24 mouse cellular contexts compared by ENCODE assay signal in the genomic region with DNA sequence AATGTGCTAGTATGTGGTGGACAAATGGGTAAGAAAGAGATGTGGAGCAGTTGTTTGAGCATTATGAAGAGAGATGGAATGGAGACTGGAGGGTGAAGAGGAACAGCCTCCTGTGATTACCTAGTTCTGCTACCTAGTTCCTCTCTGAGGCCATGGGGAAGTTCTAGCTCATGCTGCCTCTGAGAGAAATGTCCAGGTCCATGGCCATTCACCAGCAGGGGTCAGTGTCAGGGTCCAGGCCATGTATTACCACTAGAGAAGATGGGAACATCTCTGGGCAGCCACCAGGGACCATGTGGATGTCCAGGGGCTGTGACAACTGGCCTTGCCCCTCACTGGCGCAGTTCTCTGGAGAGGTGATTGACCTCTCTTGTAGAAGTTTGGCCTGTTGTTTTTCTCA. TPM values are rescaled to one million over a fixed set of nuclear protein-coding genes. Genes with fewer than 3 reads are reported as not detected.
DNase-seq lines count a peak whose midpoint lies in the region; ATAC-seq and TF ChIP-seq lines count a peak whose summit lies in the region.
"Had no signal": no experiment of that assay in that cellular context is flagged by ENCODE, and none has a peak within 500 bp of the region (broad histone marks: within the 10 kb centered on the region; RNA-seq: fewer than 3 reads in every experiment).

No protein-coding gene starts in this region.

- H3K36me3 ChIP-seq in intestine, postnatal 0 days (ENCODE audit: control insufficient read depth, insufficient read depth) = no peaks in the 10 kb centered on the region
- H3K36me3 ChIP-seq in intestine, embryonic 15.5 days = no peaks in the 10 kb centered on the region
- H3K36me3 ChIP-seq in lung, embryonic 14.5 days (ENCODE audit: insufficient read depth) = no peaks in the 10 kb centered on the region
- H3K36me3 ChIP-seq in stomach, postnatal 0 days (ENCODE audit: control insufficient read depth, insufficient read depth, low read length) = no peaks in the 10 kb centered on the region
- H3K36me3 ChIP-seq in kidney, embryonic 14.5 days (ENCODE audit: control insufficient read depth, insufficient read depth, low read length) = no peaks in the 10 kb centered on the region
- H3K36me3 ChIP-seq: heart, embryonic 13.5 days; hindbrain, embryonic 15.5 days; lung, embryonic 15.5 days; midbrain, embryonic 10.5 days; midbrain, embryonic 15.5 days had no signal

- ATAC-seq in intestine, postnatal 0 days = no peak
- no peak for ATAC-seq in intestine, embryonic 15.5 days
- ATAC-seq in lung, embryonic 14.5 days (ENCODE audit: insufficient read depth) = no peak
- ATAC-seq in megakaryocyte, adult 5-6 weeks (ENCODE audit: poor library complexity, severe bottlenecking) = peak; percentile 89
- no peak for ATAC-seq in stomach, postnatal 0 days (ENCODE audit: low FRiP score, low TSS enrichment)
- ATAC-seq in kidney, embryonic 14.5 days (ENCODE audit: low FRiP score, low TSS enrichment) = no peak
- ATAC-seq: forebrain, embryonic 14.5 days; midbrain, embryonic 15.5 days; Patski had no signal

- H3K27me3 ChIP-seq in intestine, postnatal 0 days (replicated peaks; ENCODE audit: control insufficient read depth, insufficient read depth, low read length) = no peaks in the 10 kb centered on the region
- H3K27me3 ChIP-seq in intestine, embryonic 15.5 days (replicated peaks) = no peaks in the 10 kb centered on the region
- no peaks in the 10 kb centered on the region for H3K27me3 ChIP-seq in lung, embryonic 14.5 days (ENCODE audit: insufficient read depth, low read length)
- no peaks in the 10 kb centered on the region for H3K27me3 ChIP-seq in stomach, postnatal 0 days (ENCODE audit: control insufficient read depth, insufficient read depth, low read length)
- H3K27me3 ChIP-seq in kidney, embryonic 14.5 days (ENCODE audit: control insufficient read depth, insufficient read depth, low read length) = no peaks in the 10 kb centered on the region
- H3K27me3 ChIP-seq: heart, embryonic 13.5 days; hindbrain, embryonic 15.5 days; lung, embryonic 15.5 days; midbrain, embryonic 15.5 days; Patski had no signal

- H3K9me3 ChIP-seq in intestine, postnatal 0 days (ENCODE audit: control insufficient read depth) = no peaks in the 10 kb centered on the region
- H3K9me3 ChIP-seq in intestine, embryonic 15.5 days = no peaks in the 10 kb centered on the region
- no peaks in the 10 kb centered on the region for H3K9me3 ChIP-seq in lung, embryonic 14.5 days (ENCODE audit: low read depth, low read length)
- H3K9me3 ChIP-seq in stomach, postnatal 0 days (ENCODE audit: control insufficient read depth, low read length) = no peaks in the 10 kb centered on the region
- H3K9me3 ChIP-seq in kidney, embryonic 14.5 days (ENCODE audit: control insufficient read depth, low read length) = no peaks in the 10 kb centered on the region
- H3K9me3 ChIP-seq: hindbrain, embryonic 15.5 days; lung, embryonic 15.5 days; midbrain, embryonic 15.5 days had no signal

- no peak overlapping the region for H3K9ac ChIP-seq in intestine, postnatal 0 days (ENCODE audit: low read depth, low read length)
- H3K9ac ChIP-seq in intestine, embryonic 15.5 days = no peak overlapping the region
- H3K9ac ChIP-seq in lung, embryonic 14.5 days = no peak overlapping the region
- no peak overlapping the region for H3K9ac ChIP-seq in stomach, postnatal 0 days (ENCODE audit: low read length)
- no peak overlapping the region for H3K9ac ChIP-seq in kidney, embryonic 14.5 days (ENCODE audit: low read depth, low read length)
- H3K9ac ChIP-seq: heart, embryonic 13.5 days; hindbrain, embryonic 15.5 days; lung, embryonic 15.5 days; midbrain, embryonic 15.5 days had no signal

- H3K4me1 ChIP-seq in intestine, postnatal 0 days (replicated peaks; ENCODE audit: control insufficient read depth, insufficient read depth, low read length) = no peaks in the 10 kb centered on the region
- no peaks in the 10 kb centered on the region for H3K4me1 ChIP-seq in intestine, embryonic 15.5 days (replicated peaks)
- H3K4me1 ChIP-seq in lung, embryonic 14.5 days (ENCODE audit: insufficient read depth) = no peaks in the 10 kb centered on the region
- H3K4me1 ChIP-seq in stomach, postnatal 0 days (replicated peaks; ENCODE audit: control insufficient read depth, insufficient read depth) = no peaks in the 10 kb centered on the region
- H3K4me1 ChIP-seq in kidney, embryonic 14.5 days (ENCODE audit: control insufficient read depth, insufficient read depth, low read length) = no peaks in the 10 kb centered on the region
- H3K4me1 ChIP-seq: heart, embryonic 13.5 days; hindbrain, embryonic 15.5 days; lung, embryonic 15.5 days; midbrain, embryonic 10.5 days; midbrain, embryonic 15.5 days had no signal

- no peak for TF ChIP-seq EP300 in stomach, postnatal 0 days (optimal IDR thresholded peaks at IDR 0.05)

- peak; percentile 14; the same call in 1 of the 2 replicates for TF ChIP-seq CTCF in intestine, postnatal 0 days (IDR thresholded peaks at IDR 0.05; ENCODE audit: low read depth)
- TF ChIP-seq CTCF in lung, embryonic 14.5 days (IDR thresholded peaks at IDR 0.05; ENCODE audit: low read depth) = 0 out of 2 replicates have a peak, but pooled peaks have one; percentile 3
- peak; percentile 10; the same call in 1 of the 2 replicates for TF ChIP-seq CTCF in stomach, postnatal 0 days (IDR thresholded peaks at IDR 0.05; ENCODE audit: low read depth)

- H3K4me2 ChIP-seq in intestine, postnatal 0 days (replicated peaks; ENCODE audit: low read depth) = no peak overlapping the region
- H3K4me2 ChIP-seq in intestine, embryonic 15.5 days (replicated peaks) = no peak overlapping the region
- no peak overlapping the region for H3K4me2 ChIP-seq in lung, embryonic 14.5 days
- H3K4me2 ChIP-seq in stomach, postnatal 0 days (replicated peaks; ENCODE audit: low read depth) = no peak overlapping the region
- no peak overlapping the region for H3K4me2 ChIP-seq in kidney, embryonic 14.5 days (replicated peaks; ENCODE audit: low read depth, low read length)
- H3K4me2 ChIP-seq: heart, embryonic 13.5 days; hindbrain, embryonic 15.5 days; lung, embryonic 15.5 days; midbrain, embryonic 15.5 days had no signal

- 100% methylated on average over 1 of the region's 1 CpGs for WGBS in intestine, postnatal 0 days
- WGBS in intestine, embryonic 15.5 days = 96% methylated on average over 1 of the region's 1 CpGs
- WGBS in lung, embryonic 14.5 days = 88% methylated on average over 1 of the region's 1 CpGs
- 86% methylated on average over 1 of the region's 1 CpGs for WGBS in stomach, postnatal 0 days
- 95% methylated on average over 1 of the region's 1 CpGs for WGBS in kidney, embryonic 14.5 days

- no peak overlapping the region for H3K27ac ChIP-seq in intestine, postnatal 0 days (ENCODE audit: low read depth, low read length)
- no peak overlapping the region for H3K27ac ChIP-seq in intestine, embryonic 15.5 days
- H3K27ac ChIP-seq in lung, embryonic 14.5 days (ENCODE audit: low read depth) = no peak overlapping the region
- H3K27ac ChIP-seq in stomach, postnatal 0 days (replicated peaks) = no peak overlapping the region
- no peak overlapping the region for H3K27ac ChIP-seq in kidney, embryonic 14.5 days (ENCODE audit: low read depth, low read length)
- H3K27ac ChIP-seq: heart, embryonic 13.5 days; hindbrain, embryonic 15.5 days; lung, embryonic 15.5 days; macrophage; midbrain, embryonic 10.5 days; midbrain, embryonic 15.5 days had no signal

- no peak overlapping the region for H3K4me3 ChIP-seq in intestine, postnatal 0 days (ENCODE audit: low read depth, low read length)
- H3K4me3 ChIP-seq in intestine, embryonic 15.5 days (replicated peaks) = no peak overlapping the region
- H3K4me3 ChIP-seq in lung, embryonic 14.5 days (ENCODE audit: low read depth, low read length) = no peak overlapping the region
- no peak overlapping the region for H3K4me3 ChIP-seq in stomach, postnatal 0 days (ENCODE audit: low read depth, low read length)
- no peak overlapping the region for H3K4me3 ChIP-seq in kidney, embryonic 14.5 days (ENCODE audit: low read length)
- H3K4me3 ChIP-seq: heart, embryonic 13.5 days; hindbrain, embryonic 15.5 days; lung, embryonic 15.5 days; midbrain, embryonic 10.5 days; midbrain, embryonic 15.5 days had no signal

- DNase-seq in lung, embryonic 14.5 days = no peak
- DNase-seq in lung, adult 18-20 months = no peak
- DNase-seq in stomach, postnatal 0 days (ENCODE audit: low spot score) = no peak
- no peak for DNase-seq in gastrocnemius, adult 8-10 months (ENCODE audit: low spot score in 2 of 2)
- DNase-seq: adrenal gland, postnatal 14 days; cerebellum, adult 18-20 months; cerebellum, postnatal 14 days; gastrocnemius, postnatal 25 days; heart, postnatal 10 days; kidney, adult 8-10 months; kidney, postnatal 10 days; right cerebral cortex, adult 18-20 months had no signal

RNA-seq across cellular contexts. Expression of a gene that starts 7.1 kb away (rescaled TPM):
- 7.7 and 10.0 TPM in 2 replicates for polyA plus RNA-seq in intestine, postnatal 0 days (2015; fragmentation: Nextera tagmentation; extraction: Ambion mirVana)
- 18.7 and 21.2 TPM in 2 replicates for polyA plus RNA-seq in intestine, embryonic 15.5 days (2015; fragmentation: Nextera tagmentation; extraction: Ambion mirVana)
- polyA plus RNA-seq in lung, embryonic 14.5 days (2014; fragmentation: Nextera tagmentation; extraction: Ambion mirVana) = 23.9 and 27.4 TPM in 2 replicates
- 20.2 and 26.4 TPM in 2 replicates for total RNA-seq in megakaryocyte, adult 5-6 weeks (2015)
- 29.9 and 37.1 TPM in 2 replicates for total RNA-seq in megakaryocyte, adult 5-6 weeks (2017)
- polyA plus RNA-seq in stomach, postnatal 0 days (2015; fragmentation: Nextera tagmentation; extraction: Ambion mirVana) = 9.2 and 9.6 TPM in 2 replicates
- total RNA-seq in gastrocnemius, adult 8-10 months (2022) = 1 to 10 TPM; 6.4 to 8.4 (median 7.6) TPM
- polyA plus RNA-seq in kidney, embryonic 14.5 days (2014; fragmentation: Nextera tagmentation; extraction: Ambion mirVana) = 22.4 and 26.7 TPM in 2 replicates

RNA-seq across cellular contexts. Expression of a gene that starts 13.1 kb away (rescaled TPM):
- polyA plus RNA-seq in intestine, postnatal 0 days (2015; fragmentation: Nextera tagmentation; extraction: Ambion mirVana) = 113 and 131 TPM in 2 replicates
- polyA plus RNA-seq in intestine, embryonic 15.5 days (2015; fragmentation: Nextera tagmentation; extraction: Ambion mirVana) = 68.7 and 78.0 TPM in 2 replicates
- 123 and 127 TPM in 2 replicates for polyA plus RNA-seq in lung, embryonic 14.5 days (2014; fragmentation: Nextera tagmentation; extraction: Ambion mirVana)
- total RNA-seq in megakaryocyte, adult 5-6 weeks (2015) = 152 and 164 TPM in 2 replicates
- total RNA-seq in megakaryocyte, adult 5-6 weeks (2017) = 116 and 130 TPM in 2 replicates
- polyA plus RNA-seq in stomach, postnatal 0 days (2015; fragmentation: Nextera tagmentation; extraction: Ambion mirVana) = 69.3 and 76.2 TPM in 2 replicates
- 100 to 1,000 TPM; 275 to 322 (median 295) TPM for total RNA-seq in gastrocnemius, adult 8-10 months (2022)
- polyA plus RNA-seq in kidney, embryonic 14.5 days (2014; fragmentation: Nextera tagmentation; extraction: Ambion mirVana) = 99.0 and 113 TPM in 2 replicates
